Mouse (Mus musculus) effector memory CD4-positive, alpha-beta T cell, adult 7 months (primary cell): ENCODE data around the gene Gdf15. TPM values are rescaled to one million over a fixed set of nuclear protein-coding genes. Genes with fewer than 3 reads are reported as not detected.

ENCODE experiments used
- polyA plus RNA-seq: library from polyadenylated mRNA; unstranded; fragments of 100-300 nt; shearing (Covaris generic); gene quantifications from one replicate; pipeline ENCODE4 v1.2.1, GENCODE M21; 2017

Gene Gdf15
- polyA plus RNA-seq = not detected

DNA sequence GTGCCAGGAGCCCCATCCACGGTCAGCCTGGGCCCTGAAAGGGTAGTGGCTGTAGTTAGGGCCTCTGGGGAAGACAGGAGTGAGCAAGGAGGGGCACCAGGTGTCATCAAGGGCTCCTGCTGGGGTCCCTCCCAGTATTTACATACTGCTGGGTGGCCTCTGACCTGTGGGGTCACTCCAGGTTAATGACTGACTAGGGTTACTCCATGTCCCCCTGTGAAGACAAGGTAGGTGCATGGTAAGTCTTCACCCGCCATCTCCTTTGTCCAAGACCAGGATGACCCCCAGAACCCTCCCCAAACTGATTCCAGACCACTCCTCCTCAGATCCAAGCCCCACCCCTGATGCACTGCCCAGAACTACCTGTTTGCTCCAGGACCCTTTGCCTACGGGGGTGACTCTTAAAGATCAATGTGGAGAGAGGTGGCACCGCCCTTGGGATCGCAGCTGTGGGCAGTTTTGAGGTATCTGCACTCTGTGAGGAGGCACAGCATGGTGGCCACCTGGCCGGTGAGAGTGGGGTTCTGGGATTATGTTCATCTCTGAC is at the start of gene Gdf15:
Gene Gdf15, minus strand, starts transcription at position 111 of the 547 bp plus-strand sequence.

GRCm38 (mm10) chr8:70673079-70673856 is 41.0 kb upstream of the Gdf15 start, which contains the start of gene Lsm4:
TSS of gene Lsm4 (plus strand) at chr8:70673248.

DNA sequence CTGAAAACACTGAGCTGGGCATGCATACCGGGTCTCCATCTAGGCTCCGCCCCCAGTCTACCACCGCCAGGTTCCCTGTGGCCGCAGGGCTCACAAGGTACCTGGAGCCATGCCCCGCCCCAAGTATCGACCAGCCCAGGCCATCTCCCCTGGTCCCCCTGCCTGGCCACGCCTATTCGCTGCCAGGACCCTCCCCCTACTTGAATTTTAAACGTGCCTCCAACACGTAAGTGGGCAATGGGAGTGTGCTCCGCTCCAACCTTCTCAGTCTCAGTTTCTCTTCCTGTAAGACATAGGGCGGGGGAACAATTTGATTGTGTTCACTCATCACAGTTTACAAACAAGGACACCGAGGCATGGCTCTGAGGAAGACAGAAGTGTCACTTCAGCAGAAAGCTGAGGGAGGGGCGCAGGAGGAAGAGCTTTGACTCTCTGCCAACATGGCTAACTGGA is 28.0 kb upstream of the Gdf15 start, which contains the start of gene Pgpep1:
Gene Pgpep1, minus strand, starts transcription at position 116 of the 453 bp plus-strand sequence.

GRCm38 (mm10) chr8:70615894-70616293 is 16.4 kb downstream of the Gdf15 start, which contains the start of gene Lrrc25:
TSS of gene Lrrc25 (plus strand) at chr8:70616155.

GRCm38 (mm10) chr8:70608749-70609367 is 23.4 kb downstream of the Gdf15 start, which contains the start of gene Ssbp4:
TSS of gene Ssbp4 (minus strand) at chr8:70608872.

DNA sequence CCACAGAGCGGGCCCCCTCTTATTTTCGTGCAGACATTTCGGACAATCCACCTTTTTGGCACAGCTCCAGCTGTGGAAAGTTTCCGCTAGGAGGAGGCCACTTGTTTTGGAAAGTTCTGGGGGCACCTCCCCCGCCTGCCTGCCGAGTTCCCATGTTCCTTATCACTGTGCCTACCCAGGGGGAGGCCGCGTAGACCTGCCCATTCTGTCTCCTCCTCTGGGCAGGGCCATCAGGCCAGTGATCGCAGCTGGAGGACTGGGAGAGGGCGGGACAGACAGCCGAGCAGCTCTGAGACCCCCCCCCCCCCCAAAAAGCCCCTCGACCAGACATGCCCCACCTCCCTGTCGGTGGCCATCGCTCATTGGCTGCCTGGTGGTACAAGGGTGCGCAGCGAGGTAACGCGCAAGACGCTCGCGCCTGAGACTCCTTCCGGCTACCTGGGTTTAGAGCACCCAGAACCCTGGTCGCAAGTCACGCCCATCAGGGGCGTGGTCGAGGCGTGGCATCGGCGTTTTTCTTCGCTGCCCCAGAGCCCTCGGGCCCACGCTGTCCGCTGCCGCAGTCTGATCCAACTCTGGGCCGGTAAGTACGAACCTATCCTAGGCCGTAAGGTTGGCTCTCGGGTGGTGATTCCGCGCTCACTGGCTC is 38.2 kb downstream of the Gdf15 start, which contains the start of gene Isyna1:
Gene Isyna1, plus strand, starts transcription at position 413 of the 649 bp plus-strand sequence.

Other genes with a start within 250 kb of the Gdf15 start
- 7.0 TPM for gene Crtc1, start 192.9 kb downstream of the Gdf15 start, polyA plus RNA-seq
- 9.9 TPM for gene Klhl26, start 155.5 kb downstream of the Gdf15 start, polyA plus RNA-seq
- not detected for gene Tmem59l, start 145.1 kb downstream of the Gdf15 start, polyA plus RNA-seq
- gene Crlf1, start 139.3 kb downstream of the Gdf15 start, polyA plus RNA-seq = not detected
- 57.8 TPM for gene Rex1bd, start 125.7 kb downstream of the Gdf15 start, polyA plus RNA-seq
- gene Uba52, start 121.7 kb downstream of the Gdf15 start, polyA plus RNA-seq = 1,269 TPM
- 378 TPM for gene Fkbp8, start 104.7 kb downstream of the Gdf15 start, polyA plus RNA-seq
- gene Kxd1, start 104.5 kb downstream of the Gdf15 start, polyA plus RNA-seq = 64.6 TPM
- 38.5 TPM for gene Ell, start 93.0 kb downstream of the Gdf15 start, polyA plus RNA-seq
- gene Isyna1, start 38.1 kb downstream of the Gdf15 start, polyA plus RNA-seq = 93.3 TPM
- 148 TPM for gene Ssbp4, start 23.6 kb downstream of the Gdf15 start, polyA plus RNA-seq
- gene Lrrc25, start 16.3 kb downstream of the Gdf15 start, polyA plus RNA-seq = not detected
- 0.79 TPM for gene Pgpep1, start 27.9 kb upstream of the Gdf15 start, polyA plus RNA-seq
- 249 TPM for gene Lsm4, start 40.8 kb upstream of the Gdf15 start, polyA plus RNA-seq
- gene Jund, start 66.5 kb upstream of the Gdf15 start, polyA plus RNA-seq = 1,865 TPM
- gene Iqcn, start 71.0 kb upstream of the Gdf15 start, polyA plus RNA-seq = 0.22 TPM
- not detected for gene Gm3336, start 86.1 kb upstream of the Gdf15 start, polyA plus RNA-seq
- gene Pde4c, start 91.3 kb upstream of the Gdf15 start, polyA plus RNA-seq = 0.24 TPM
- 1.1 TPM for gene Rab3a, start 122.2 kb upstream of the Gdf15 start, polyA plus RNA-seq
- 34.0 TPM for gene Mpv17l2, start 128.5 kb upstream of the Gdf15 start, polyA plus RNA-seq
- gene Pik3r2, start 144.3 kb upstream of the Gdf15 start, polyA plus RNA-seq = 14.5 TPM
- 83.9 TPM for gene Mast3, start 172.6 kb upstream of the Gdf15 start, polyA plus RNA-seq
- 25.7 TPM for gene Il12rb1, start 176.0 kb upstream of the Gdf15 start, polyA plus RNA-seq
- gene Arrdc2, start 207.3 kb upstream of the Gdf15 start, polyA plus RNA-seq = 22.1 TPM
- not detected for gene Kcnn1, start 230.8 kb upstream of the Gdf15 start, polyA plus RNA-seq
- gene Ccdc124, start 241.5 kb upstream of the Gdf15 start, polyA plus RNA-seq = 77.8 TPM